Mouse (Mus musculus): ENCODE measurements around the gene Cfap58.
A peak's percentile ranks its signal among the peaks of the same experiment; 100 is the strongest.

GRCm38 (mm10) chr19:47891562-47892312, 45.7 kb upstream of the Cfap58 start:
- TF ChIP-seq USF1 (IDR thresholded peaks at IDR 0.05; ENCODE audit: low read depth) (no peak), POLR2A (IDR thresholded peaks at IDR 0.05; ENCODE audit: insufficient read length, low read depth) (peak; percentile 36), CEBPB (IDR thresholded peaks at IDR 0.05; ENCODE audit: insufficient read depth, poor library complexity, severe bottlenecking) (no peak), MAX (IDR thresholded peaks at IDR 0.05; ENCODE audit: low read depth) (no peak), POLR2AphosphoS2 (IDR thresholded peaks at IDR 0.05; ENCODE audit: insufficient read length, low read depth) (peak; percentile 67)

All from myocyte (in vitro differentiated cells).